Mouse (Mus musculus) spleen, postnatal 36 days (tissue): Measurements from ENCODE around the gene Evc2.

Source experiments
- DNase-seq, 2 experiments: peaks; one replicate each; pipeline ENCODE4 v3.0.0; 2022; ENCODE audit warnings: low spot score in 2 of 2, mixed read lengths in 1 of 2

Evc2 gene

GRCm38 (mm10) chr5:37338288-37338687, at the start of gene Evc2:
Gene Evc2, plus strand, starts transcription at chr5:37338499.
- DNase-seq, result peak in 1 of 2 experiments; percentile 5

DNA sequence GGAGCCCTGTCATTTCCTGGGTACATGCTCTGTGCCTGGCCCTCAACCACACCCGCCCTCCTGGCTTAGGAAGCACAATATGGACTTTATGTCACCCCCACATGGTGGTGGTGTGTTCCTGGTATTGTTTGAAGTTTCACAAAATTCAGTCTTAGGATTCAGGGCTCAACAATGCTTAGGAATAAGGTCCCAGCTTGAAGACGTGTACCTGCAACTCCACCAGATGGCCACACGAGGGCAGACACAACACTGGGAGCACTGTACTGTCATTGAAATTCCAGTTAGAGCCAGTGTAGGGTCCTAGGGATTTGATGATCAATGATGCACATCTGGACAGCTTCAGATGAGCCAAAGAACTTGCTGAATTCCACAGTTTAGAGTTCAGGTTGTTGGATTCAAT, 49.1 kb upstream of the Evc2 start:
- DNase-seq, result no peak

DNA sequence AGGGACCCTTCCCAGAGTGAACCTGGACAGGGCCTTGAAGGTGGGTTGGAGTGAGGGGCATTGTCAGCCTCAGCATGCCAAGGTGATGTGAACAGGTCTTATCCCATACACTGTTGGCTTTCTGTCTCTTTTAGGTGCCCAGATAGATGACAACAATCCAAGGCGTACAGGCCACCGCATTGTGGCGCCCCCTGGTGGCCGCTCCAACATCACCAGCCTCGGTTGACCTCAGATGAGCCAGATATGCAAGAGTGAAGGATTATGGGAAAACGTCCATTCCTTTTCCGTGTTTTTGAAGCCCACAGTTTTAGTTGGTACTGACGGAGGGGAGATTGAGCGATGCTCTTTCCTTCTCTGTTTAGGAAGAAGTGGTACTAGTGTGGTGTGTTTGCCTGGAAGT, 47.3 kb upstream of the Evc2 start:
- no peak for DNase-seq

- DNase-seq, result no peak
Observed at GRCm38 (mm10) chr5:37296717-37297116, 41.6 kb upstream of the Evc2 start.

DNA sequence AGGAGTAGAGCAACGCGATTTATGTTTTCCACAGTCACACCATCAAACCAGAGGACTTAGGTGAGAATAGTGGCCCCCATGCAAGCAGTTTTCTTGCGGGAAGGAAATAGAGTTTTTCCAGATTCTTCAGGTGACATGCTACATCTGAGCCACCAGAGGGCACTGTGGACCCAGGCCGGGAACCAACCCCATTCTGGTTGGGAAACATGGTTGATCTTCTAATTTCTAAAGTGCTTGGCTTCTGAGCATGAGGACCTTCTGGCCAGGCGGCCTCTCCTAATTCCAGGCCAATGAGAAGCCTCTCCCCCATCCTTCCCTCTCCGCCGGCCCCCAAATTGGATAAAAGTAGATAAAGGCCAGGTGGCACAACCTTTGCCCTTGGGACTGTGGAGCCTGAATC, 39.9 kb upstream of the Evc2 start:
- no peak for DNase-seq

GRCm38 (mm10) chr5:37310026-37310425, 28.3 kb upstream of the Evc2 start:
- no peak for DNase-seq

GRCm38 (mm10) chr5:37312980-37313722, 25.1 kb upstream of the Evc2 start:
- no peak for DNase-seq

GRCm38 (mm10) chr5:37318715-37319114, 19.6 kb upstream of the Evc2 start:
- no peak for DNase-seq

- no peak for DNase-seq
Observed at GRCm38 (mm10) chr5:37320174-37320573, 18.1 kb upstream of the Evc2 start.

- DNase-seq, result no peak
Observed at GRCm38 (mm10) chr5:37320761-37321160, 17.5 kb upstream of the Evc2 start.

DNA sequence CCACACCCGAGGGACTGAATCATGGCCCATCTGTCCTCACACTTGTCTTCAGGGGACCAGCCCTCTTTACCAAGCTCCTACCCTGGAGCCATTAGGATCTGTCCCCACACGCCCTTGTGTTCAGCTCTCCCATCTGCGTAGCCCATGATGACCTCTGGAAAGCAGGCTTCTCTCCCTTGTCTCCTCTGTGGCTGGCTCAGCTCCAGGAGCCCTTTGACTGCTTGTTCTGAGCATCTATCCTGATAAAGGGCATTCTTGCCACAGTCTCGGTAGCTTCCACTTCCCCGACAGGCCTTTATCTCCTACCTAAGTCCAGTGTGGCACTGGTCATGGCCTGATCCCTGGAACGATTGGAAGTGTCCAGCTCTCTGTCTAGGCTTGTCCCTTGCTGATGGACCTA, 11.6 kb upstream of the Evc2 start:
- no peak for DNase-seq

GRCm38 (mm10) chr5:37330449-37331132, 7.7 kb upstream of the Evc2 start:
- DNase-seq, result no peak

DNA sequence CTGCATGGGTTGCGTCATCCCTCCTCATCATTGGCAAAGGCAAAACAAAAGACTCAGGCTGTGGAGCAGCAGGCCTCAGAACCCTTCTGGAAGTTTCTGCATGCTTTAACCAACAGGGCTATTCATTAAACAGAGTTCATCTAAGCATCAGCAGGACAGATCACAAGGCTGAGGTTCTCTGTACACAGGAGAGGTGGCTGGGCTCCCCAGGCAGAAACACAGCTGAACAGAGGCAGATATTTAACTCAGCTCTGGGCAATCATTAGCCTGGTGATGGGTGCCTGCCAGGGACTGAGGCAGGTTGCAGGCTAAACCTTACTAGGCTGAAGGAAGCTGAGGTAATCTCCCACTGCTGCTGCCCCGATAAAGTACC, 7.2 kb upstream of the Evc2 start:
- no peak for DNase-seq

GRCm38 (mm10) chr5:37332066-37332465, 6.2 kb upstream of the Evc2 start:
- DNase-seq, result no peak

GRCm38 (mm10) chr5:37335061-37335460, 3.2 kb upstream of the Evc2 start:
- no peak for DNase-seq

DNA sequence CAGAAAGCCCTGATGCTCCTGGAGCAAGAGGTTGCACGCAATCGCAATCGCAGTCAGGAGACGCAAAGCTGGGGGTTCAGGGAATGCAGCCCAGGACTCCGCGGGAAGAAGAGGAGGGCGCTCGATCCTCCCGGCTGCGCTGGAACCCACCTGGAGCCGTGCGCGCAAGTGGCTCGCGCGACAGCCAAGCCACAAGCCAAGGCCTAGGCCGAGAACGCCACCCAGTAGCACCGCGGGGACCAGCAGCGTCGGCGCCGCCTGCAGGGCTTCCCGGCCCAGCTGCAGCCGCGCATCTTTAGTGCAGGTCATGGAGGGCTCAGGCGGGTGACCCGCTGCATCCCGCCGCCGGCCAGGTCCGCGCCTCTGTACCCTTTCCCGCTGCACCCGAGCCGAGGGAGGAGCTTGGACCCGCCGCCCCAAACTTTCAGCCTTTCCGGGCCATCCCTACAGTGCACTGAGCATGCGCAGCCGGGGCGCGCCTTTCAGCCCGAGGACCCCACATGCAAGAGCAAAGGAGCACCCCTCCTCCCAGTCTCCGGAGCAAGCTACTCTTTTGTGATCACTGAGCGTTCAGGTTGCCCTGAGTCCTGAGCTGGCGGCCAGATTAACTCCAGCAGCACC, 1.7 kb upstream of the Evc2 start, which contains the start of gene Evc:
Evc (minus strand) TSS at position 410 of the 621 bp plus-strand sequence.
- DNase-seq, result no peak

- DNase-seq, result no peak
Observed at GRCm38 (mm10) chr5:37337696-37338095, 603 bp upstream of the Evc2 start.

GRCm38 (mm10) chr5:37343962-37344361, 5.7 kb downstream of the Evc2 start:
- no peak for DNase-seq

- no peak for DNase-seq
Observed at GRCm38 (mm10) chr5:37351791-37352190, 13.5 kb downstream of the Evc2 start.

DNA sequence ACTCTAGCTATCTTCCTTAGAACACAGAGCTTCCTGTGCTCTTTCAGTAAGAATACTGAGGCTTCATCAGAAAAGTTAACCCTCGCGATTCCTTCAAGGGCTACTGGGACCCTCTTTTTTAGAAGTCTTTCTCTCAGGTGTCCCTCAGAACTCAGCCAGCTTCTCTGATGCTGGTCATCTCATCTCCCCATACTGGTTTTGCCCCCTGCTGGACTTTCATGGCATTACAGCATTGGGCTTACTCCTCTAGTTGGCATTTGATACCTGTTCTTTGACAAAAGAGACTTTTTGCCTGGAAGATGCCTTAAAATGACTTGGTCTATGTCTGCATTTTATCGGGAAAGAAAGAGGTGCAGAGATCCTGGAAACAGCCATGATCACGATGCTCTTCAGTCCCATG, 16.1 kb downstream of the Evc2 start:
- DNase-seq, result no peak

DNA sequence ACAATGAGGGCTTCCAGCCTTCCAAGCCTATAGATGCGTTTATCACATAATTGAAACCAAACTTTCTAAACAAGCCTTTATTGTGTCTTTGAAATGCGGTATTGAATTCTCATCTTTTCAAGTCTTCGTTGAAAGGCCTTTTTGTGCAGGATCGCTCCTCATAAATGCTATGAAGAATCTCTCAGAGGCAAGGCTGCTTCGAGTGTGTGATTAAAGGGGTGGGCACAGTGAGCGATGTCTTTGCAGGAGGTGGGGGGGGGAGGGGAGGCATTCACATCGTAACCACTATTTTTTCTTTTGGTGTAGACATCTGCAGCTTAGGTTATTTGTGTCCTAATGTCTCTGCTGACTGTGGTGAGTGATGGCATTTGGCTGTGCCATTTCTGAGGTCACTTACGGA, 17.7 kb downstream of the Evc2 start:
- no peak for DNase-seq

- no peak for DNase-seq
Observed at GRCm38 (mm10) chr5:37362618-37363017, 24.3 kb downstream of the Evc2 start.

DNA sequence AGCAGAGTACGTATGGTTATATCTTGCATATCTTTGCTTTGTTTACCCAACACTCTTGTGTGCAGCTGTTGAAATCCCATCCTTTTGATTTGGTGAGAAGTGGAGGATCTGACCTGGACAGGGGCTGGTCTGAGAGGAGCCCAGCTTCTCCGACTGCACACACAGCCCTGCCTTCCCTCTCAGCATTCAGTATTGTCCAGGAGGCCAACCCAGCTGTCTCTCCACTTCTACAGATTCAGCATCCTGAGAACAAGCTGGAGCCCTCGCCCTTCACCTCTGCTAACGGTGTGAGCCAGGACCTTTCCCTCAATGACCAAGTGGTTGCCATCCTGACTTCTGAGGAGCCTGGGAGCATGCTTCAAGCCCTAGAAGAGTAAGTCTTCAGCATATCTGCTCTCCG, 25.0 kb downstream of the Evc2 start:
- no peak for DNase-seq
